Mouse (Mus musculus): ENCODE data around the gene Tmem252.

Tmem252 gene

DNA sequence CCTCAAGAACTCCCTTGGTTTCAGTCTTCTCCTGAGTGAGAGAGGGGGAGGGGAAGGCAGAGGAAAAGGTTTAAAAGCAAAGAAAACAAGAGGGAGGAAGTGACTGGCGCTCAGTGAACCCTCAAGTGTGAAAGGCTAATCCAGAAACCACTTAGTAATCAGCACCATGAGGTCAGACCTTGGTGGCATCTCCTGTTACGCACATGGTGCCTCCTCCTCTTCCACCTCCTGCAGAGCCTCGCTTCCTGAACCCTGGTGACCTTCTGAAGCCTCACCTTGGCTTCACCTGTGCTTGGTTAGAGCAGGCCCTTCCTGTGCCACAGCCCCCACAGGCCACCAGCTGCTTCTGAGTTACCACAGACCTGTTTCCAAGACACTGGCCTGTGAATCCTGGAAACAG lies 2.2 kb upstream of the Tmem252 start:
- POLR2A ChIA-PET: no interaction called here
- CTCF ChIA-PET: interaction anchor here in 1 of 4 experiments (0.6 kb wide), 1 partner anchor 304 kb away, joined by 3 read pairs; no protein-coding TSS in a partner anchor

DNA sequence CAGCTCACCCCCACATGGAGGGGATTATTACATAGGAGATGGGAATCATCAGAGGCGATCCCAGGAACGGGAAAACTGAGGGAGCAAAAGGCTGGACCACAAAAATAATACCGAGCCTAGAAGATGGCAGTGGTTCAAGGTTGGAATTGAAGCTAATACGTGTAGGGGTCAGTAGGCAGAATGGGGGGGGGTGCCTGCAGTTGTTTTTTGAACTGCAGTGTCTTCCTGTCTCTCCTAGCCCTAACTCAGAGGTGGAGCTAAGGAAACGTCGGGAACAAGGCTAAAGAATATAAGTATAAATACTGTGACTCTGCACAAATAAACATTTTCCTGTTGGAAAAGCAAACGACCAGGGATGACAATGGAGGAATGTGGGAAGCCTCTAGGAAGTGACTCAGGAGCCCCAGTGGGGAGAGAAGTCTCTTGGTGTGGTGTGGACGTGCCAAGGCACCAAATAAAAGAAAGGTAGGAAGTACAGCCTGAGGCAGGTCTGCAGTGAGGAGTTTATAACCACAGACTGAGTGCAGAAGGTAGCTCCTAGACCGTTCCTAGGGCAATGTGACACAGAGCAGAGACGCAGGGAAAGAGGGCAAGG lies 1.3 kb upstream of the Tmem252 start:
- POLR2A ChIA-PET: interaction anchor here in 2 of 4 experiments (0.6 to 0.8 kb wide), 2 partner anchors 14 to 29 kb away, joined by 3 to 4 read pairs; no protein-coding TSS in a partner anchor
- CTCF ChIA-PET: interaction anchor here (0.6 to 0.7 kb wide), 4 partner anchors 16 to 371 kb away, joined by 3 to 4 read pairs (median 3); partner anchors contain the start of gene Cbwd1 (in 1 of the 4)

DNA sequence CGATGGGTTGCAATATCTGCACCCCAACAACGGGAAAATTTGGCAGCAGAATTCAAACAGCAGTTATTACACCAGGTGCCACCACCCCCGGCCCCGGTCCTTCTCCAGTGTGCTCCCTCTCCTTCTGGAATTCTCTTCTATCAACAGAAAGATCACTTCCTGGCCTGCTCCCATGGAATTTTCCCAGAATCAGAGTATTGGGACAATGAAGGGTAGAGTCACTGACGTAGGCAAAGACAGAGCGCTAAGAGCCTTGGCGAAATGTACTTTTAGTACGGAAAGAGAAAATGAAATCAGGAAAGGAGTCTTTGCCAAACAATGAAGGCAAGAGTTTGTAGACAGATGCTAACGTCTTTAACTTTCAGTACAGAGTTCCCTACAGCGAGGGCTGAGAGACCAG lies 477 bp upstream of the Tmem252 start:
- ChIA-PET POLR2A (interaction anchor here in 1 of 4 experiments (0.6 kb wide), 1 partner anchor 937 kb away, joined by 3 read pairs; no protein-coding TSS in a partner anchor), CTCF (interaction anchor here in 3 of 4 experiments (0.6 to 0.7 kb wide), 4 partner anchors 15 to 815 kb away, joined by 3 to 5 read pairs (median 4); partner anchors contain the start of gene Cbwd1 (in 1 of the 3))

DNA sequence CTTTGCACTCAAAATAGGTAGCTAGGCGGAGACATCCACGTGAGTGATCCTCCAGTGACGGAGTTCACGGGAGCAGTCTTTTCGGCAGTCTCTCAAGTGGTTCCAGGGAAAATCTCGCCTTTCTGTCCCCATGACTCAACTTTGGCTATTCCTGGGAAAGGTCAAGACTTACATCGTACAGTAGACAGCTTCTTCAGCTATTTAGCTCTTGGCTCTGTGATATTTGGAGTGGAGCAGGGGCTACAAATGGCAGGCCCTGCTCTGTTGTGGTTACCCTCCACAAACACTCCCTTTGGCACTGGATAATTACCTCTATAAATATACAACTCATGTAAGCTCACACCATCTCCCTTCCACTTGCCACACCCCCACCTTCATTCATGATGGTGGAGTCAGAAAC lies 2.6 kb downstream of the Tmem252 start:
- ChIA-PET POLR2A (no interaction called here), CTCF (no interaction called here)

DNA sequence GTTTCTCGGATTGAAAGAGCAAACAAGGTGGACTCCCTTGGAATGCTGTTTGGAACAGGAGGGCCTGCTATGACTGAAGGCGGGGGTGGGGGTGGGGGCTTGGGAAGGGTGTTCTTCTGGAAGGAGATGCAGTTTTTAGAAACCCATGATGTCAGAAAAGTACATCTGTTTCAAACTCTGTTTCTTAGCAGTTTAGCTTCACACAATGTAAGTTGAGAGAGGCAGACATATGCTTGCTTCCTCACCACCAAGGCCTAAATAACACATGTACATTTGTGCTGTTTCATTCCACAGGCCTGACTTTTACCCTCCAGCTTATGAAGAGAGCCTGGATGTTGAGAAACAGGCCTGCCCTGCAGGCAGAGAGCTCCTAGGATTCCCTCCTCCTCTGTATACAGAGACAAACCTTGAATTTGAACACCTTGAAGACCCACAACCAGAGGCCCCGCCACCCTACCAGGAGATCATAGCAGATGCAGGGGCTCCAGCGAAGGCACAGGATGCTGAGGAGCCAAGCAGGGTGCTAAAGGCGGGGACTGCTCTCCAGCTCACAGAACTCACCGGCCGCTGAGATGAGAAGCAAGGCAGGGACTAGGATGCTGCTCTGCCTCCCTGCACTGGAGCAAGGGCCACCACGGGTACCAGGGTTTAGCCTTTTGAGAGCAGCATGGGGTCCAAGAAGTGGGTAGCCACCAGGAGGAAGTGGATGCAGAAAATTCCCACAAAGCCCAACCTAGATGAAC lies 3.6 kb downstream of the Tmem252 start:
- POLR2A ChIA-PET: interaction anchor here in 1 of 4 experiments (0.6 kb wide), 1 partner anchor 461 kb away, joined by 3 read pairs; no protein-coding TSS in a partner anchor
- CTCF ChIA-PET: interaction anchor here in 2 of 4 experiments (0.6 kb wide), 2 partner anchors 238 to 520 kb away, joined by 3 read pairs; no protein-coding TSS in a partner anchor

DNA sequence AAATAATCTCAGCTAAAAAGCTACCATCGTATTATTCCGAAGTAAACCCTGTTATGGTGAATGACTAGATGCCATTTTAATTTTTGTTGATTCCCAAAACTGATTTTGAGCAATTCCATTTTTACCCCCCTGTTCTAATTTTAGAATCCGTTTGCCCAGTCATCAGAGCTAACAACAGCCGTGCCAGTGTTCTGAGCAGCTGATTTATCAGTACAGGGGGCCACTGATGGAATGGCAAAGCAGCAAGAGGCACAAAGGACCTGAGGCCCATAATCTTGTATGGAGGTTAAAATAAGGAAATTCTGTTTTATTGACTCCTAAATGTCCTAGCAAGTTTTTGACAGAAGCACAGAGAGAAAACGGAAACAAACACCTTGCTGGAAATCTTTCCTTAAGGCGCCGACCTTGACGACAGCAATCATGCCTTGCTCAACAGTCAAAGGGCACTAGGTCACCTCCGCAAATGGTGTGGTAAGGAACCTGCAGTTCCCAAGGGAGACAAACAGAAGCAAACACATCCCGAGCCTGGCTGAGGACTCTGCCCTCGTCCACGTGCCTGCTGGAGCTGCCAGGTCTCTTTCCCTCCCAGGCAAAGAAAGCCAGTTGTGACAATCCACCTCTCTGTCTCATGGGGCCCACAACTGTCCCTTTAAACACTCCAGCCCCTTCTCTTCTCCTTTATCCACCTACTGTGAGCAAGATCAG lies 9.4 kb downstream of the Tmem252 start:
- ChIA-PET CTCF (interaction anchor here in 1 of 4 experiments (1.1 kb wide), 1 partner anchor 49 kb away, joined by 4 read pairs; no protein-coding TSS in a partner anchor), POLR2A (interaction anchor here in 1 of 4 experiments (0.7 kb wide), 1 partner anchor 1282 kb away, joined by 4 read pairs; no protein-coding TSS in a partner anchor)

DNA sequence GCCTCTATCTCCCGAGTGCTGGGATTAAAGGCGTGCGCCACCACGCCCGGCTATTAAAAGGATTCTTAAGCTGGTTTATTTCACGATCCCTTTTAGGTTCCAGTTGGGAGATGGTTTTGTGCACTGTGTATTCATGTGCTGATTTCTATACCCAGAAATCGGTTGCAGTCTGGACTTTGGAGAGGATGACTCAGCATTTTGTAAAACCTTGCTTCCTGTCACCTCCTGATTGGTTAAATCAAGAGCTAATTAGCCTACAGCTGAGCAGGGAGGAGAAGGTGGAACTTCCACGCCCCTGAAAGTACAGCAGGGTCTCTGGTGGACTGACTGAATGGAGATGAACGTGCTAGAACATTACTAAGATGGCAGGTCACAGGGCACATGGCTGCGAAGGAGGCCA lies 12.6 kb downstream of the Tmem252 start:
- CTCF ChIA-PET: interaction anchor here in 2 of 4 experiments (0.6 to 1.4 kb wide), 6 partner anchors 13 to 467 kb away, joined by 3 to 5 read pairs (median 4); no protein-coding TSS in a partner anchor

DNA sequence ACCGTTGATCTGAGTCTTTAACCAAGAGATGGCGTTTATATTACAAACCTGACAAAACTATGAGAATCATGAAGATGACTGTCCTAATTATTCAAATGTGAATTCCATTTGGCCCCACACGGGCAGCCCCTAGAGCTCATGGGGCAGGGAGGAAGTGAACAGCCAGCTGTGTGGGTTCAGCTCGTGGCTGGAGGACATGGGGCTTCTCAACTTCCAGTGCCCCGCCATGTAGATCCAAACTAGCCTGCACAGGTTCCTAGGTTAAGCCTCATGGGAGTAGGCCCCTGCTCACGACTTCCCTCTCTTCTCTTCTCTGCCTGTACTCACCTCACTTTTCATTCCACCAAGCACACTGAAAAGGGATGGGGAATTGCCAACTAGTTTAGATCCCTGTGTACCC lies 14.5 kb downstream of the Tmem252 start:
- ChIA-PET POLR2A (interaction anchor here in 2 of 4 experiments (0.6 to 0.9 kb wide), 2 partner anchors 164 to 166 kb away, joined by 4 to 5 read pairs; no protein-coding TSS in a partner anchor), CTCF (interaction anchor here in 2 of 4 experiments (0.6 to 0.7 kb wide), 2 partner anchors 15 to 305 kb away, joined by 3 to 5 read pairs; partner anchors contain the start of gene Tmem252 (in 1 of the 2))

More for the DNA sequence above, 12.6 kb downstream of the Tmem252 start:
- POLR2A ChIA-PET: interaction anchor here in 3 of 4 experiments (0.6 to 1.5 kb wide), 7 partner anchors 13 to 465 kb away, joined by 3 to 7 read pairs (median 4); no protein-coding TSS in a partner anchor

DNA sequence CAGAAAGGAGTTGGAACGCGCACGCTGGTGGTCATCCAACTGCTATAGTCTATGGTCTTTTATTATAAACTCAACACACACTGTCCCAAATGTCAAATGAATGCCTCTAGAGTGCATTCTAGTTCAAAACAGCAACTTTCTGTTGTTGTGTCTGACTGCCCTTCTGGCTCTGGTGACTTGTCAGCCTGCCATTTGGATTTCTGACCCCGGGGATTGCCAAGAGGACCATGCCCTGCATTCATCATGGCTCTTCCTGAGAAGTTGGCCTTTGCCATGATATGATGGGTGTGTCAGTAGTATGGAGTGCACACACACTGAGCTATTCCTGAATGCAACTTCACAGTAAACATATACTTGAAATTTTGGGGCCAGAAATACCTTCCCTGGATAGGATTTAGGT lies 15.7 kb downstream of the Tmem252 start:
- ChIA-PET POLR2A (no interaction called here), CTCF (interaction anchor here in 1 of 4 experiments (1.5 kb wide), 1 partner anchor 16 kb away, joined by 3 read pairs; no protein-coding TSS in a partner anchor)

DNA sequence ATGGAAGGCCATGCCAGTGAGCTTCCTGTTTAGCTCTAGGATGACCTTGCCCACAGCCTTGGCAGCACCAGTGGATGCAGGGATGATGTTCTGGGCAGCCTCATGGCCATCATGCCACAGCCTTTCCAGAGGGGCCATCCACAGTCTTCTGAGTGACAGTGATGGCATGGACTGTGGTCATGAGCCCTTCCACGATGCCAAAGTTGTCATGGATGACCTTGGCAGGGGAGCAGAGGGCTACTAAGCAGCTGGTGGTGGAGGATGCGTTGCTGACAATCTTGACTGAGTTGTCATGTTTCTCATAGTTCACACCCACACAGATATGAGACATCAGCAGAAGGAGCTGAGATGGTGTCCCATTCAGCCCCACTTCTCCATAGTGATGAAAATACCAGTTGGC lies 18.9 kb downstream of the Tmem252 start:
- ChIA-PET CTCF (interaction anchor here in 2 of 4 experiments (0.5 to 2.6 kb wide), 3 partner anchors 8 to 412 kb away, joined by 3 to 8 read pairs (median 5); partner anchors contain the start of gene Fxn (in 1 of the 2)), POLR2A (no interaction called here)

DNA sequence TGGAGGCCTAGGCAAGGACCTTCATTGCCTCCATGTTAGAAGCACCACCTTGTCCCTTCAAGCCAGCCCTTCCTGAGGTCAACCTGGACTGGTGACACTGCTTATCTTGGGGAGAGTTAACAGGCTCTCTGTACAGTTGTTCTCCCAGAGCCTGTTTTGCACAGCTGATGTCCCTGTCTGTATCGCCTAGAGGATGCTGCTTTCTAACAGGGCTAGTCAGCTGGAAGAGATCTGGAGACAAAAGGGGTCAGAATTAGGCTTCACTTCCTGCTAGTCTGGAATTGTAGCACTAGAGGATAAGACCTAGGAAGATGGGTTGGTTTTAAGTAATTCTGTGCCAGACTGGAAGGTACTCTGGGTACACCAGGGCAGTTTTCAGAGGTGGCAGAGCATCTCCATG lies 24.1 kb downstream of the Tmem252 start:
- POLR2A ChIA-PET: no interaction called here

DNA sequence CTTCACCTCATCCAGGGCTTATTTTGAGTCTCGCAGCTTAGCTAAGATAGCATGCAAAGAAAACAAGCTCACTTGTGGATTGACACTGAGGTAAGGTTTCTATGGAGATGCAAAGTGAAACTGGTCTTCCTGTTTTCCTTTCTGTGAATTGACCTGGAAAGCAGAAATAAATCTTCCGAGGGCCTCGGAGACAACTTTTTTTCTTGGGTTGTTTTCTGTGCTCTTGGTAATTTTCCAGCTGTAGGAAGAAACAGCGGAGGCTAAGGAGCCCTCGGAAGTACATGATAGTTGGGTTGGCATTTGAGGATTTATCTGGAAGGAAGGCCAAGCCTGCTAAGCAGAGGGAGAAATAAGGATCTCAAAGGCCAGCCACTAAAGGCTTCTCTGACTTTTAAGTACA lies 24.8 kb downstream of the Tmem252 start:
- CTCF ChIA-PET: interaction anchor here in 2 of 4 experiments (0.6 to 2.4 kb wide), 2 partner anchors 64 to 208 kb away, joined by 6 to 10 read pairs; no protein-coding TSS in a partner anchor
- POLR2A ChIA-PET: interaction anchor here in 1 of 4 experiments (1.9 kb wide), 2 partner anchors 12 to 14 kb away, joined by 5 to 7 read pairs; no protein-coding TSS in a partner anchor

More for the DNA sequence above, 24.1 kb downstream of the Tmem252 start:
- CTCF ChIA-PET: interaction anchor here in 1 of 4 experiments (2.4 kb wide), 1 partner anchor 63 kb away, joined by 6 read pairs; no protein-coding TSS in a partner anchor

DNA sequence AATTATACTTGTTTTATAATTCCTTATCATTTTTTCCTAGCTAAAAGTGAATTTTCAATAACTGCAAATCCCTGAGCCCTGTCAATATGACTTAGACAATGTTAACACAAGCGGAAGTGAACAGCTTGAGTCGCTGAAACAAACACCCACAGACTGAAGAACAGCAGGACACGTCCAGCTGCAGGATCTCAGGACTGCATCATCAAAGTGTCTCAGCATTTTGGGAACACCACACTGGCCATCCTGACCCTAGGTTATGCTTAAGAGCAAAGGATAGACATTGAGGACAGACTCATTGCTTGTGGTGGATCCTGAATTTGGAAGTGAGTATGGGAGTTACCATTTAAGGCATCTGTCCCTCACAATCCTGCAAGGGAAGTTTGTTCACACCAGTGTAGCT lies 25.4 kb downstream of the Tmem252 start:
- ChIA-PET CTCF (interaction anchor here in 3 of 4 experiments (0.6 to 3.2 kb wide), 6 partner anchors 12 to 1207 kb away, joined by 3 to 12 read pairs (median 6); no protein-coding TSS in a partner anchor), POLR2A (interaction anchor here in 1 of 4 experiments (1.0 to 1.9 kb wide), 3 partner anchors 13 to 418 kb away, joined by 4 to 7 read pairs (median 5); partner anchors contain the start of gene Fxn)

DNA sequence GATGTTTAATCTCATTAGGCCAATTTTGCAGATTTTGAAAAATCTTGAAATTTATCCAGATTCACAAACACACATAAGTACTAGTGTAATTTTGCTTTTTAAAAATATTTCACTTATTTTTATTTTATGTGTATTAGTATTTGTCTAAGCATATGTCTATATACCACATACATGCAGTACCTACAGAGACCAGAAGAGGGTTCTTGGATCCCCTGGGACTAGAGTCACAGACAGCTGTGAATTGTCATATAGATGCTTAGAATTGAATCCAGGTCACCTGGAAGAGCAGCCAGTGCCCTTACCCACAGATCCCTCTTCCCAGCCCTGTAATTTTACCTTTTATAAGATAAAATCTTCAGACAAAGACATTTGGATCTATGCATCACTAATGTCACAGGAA lies 26.1 kb downstream of the Tmem252 start:
- CTCF ChIA-PET: interaction anchor here (0.6 to 3.2 kb wide), 15 partner anchors 8 to 521 kb away, joined by 3 to 12 read pairs (median 3); no protein-coding TSS in a partner anchor
- POLR2A ChIA-PET: interaction anchor here in 1 of 4 experiments (1.0 to 1.9 kb wide), 3 partner anchors 13 to 419 kb away, joined by 4 to 7 read pairs (median 5); partner anchors contain the start of gene Fxn

DNA sequence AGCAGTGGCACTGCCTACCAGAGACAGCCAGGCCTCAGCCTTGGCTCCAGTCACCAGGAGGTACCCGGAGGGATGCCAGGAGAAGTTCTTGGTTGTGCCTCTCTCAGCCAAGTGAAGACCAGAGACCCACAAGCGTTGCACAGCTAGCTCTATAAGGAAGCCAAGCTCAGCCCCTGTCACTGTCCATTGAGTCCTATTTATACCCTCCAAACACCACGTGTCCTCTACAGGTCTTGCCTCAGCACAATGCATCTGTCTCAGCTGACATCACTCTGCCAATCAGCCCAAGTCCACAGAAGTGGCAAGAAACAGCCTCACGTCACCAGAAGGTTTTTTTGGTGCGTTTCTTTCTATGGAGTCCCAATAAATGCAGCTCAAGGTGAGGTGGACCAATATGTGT lies 26.9 kb downstream of the Tmem252 start:
- ChIA-PET CTCF (interaction anchor here in 3 of 4 experiments (1.2 to 3.2 kb wide), 9 partner anchors 8 to 399 kb away, joined by 3 to 12 read pairs (median 6); no protein-coding TSS in a partner anchor), POLR2A (no interaction called here)

DNA sequence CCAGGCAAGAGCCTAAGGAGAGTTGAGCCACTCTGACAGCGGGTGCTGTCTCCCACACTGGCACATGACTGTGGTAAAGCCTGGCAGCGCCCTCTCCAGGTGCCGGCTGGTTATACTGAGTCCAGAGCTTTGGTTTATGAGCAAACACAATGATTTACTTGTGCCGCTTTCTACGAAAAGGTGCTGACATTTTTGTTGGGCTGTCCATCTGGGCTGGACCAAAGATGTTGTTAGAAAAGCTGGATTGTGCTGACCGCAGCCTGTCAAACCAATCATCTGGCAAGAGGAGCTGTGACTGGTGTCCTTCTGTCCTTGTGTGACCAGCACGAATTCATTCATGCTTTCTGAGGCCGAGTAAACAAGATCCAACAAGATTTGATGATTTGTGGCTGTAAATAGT lies 27.9 kb downstream of the Tmem252 start:
- ChIA-PET POLR2A (interaction anchor here in 3 of 4 experiments (0.6 to 1.1 kb wide), 4 partner anchors 15 to 963 kb away, joined by 3 to 9 read pairs (median 4); no protein-coding TSS in a partner anchor), CTCF (interaction anchor here in 2 of 4 experiments (0.7 to 3.2 kb wide), 12 partner anchors 9 to 400 kb away, joined by 3 to 12 read pairs (median 6); no protein-coding TSS in a partner anchor)

DNA sequence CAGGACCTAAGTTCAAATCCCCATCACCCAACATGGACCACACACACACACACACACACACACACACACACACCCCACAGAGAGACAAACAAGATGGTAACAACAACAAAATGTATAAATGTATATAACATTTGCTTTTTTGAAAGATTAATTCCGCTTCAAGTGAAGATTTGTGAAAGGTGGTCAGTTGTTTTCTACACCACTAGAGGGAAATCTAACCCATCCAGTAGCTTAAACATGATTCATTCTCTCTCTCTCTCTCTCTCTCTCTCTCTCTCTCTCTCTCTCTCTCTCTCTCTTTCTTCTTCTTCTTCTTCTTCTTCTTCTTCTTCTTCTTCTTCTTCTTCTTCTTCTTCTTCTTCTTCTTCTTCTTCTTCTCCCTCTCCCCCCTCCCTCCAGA lies 29.4 kb downstream of the Tmem252 start:
- ChIA-PET CTCF (interaction anchor here (0.6 to 2.9 kb wide), 12 partner anchors 11 to 1769 kb away, joined by 3 to 11 read pairs (median 4); no protein-coding TSS in a partner anchor), POLR2A (interaction anchor here in 2 of 4 experiments (0.6 to 0.7 kb wide), 2 partner anchors 8 to 166 kb away, joined by 3 read pairs; no protein-coding TSS in a partner anchor)
